Mouse (Mus musculus) heart, embryonic 10.5 days (tissue): Measurements from ENCODE around the gene Gon4l. TPM values are rescaled to one million over a fixed set of nuclear protein-coding genes. Genes with fewer than 3 reads are reported as not detected.

Source experiments
- DNase-seq: peaks from one replicate; pipeline ENCODE4 v3.0.0-alpha.2; 2017; ENCODE audit warnings: low spot score
- H3K27ac ChIP-seq: fragments of 300-500 bp; sonication (generic); 2 replicates; pipeline ENCODE4 v1.5.1; 2016; ENCODE audit warnings: mild to moderate bottlenecking
- H3K27me3 ChIP-seq: fragments of 300-500 bp; sonication (generic); 2 replicates; pipeline ENCODE4 v1.6.1; 2016; ENCODE audit warnings: mild to moderate bottlenecking; ENCODE audit not compliant: poor library complexity, insufficient read depth, severe bottlenecking
- H3K36me3 ChIP-seq: fragments of 300-500 bp; sonication (generic); 2 replicates; pipeline ENCODE4 v1.6.1; 2016; ENCODE audit warnings: mild to moderate bottlenecking, moderate library complexity
- H3K4me1 ChIP-seq: fragments of 300-500 bp; sonication (generic); 2 replicates; pipeline ENCODE4 v1.6.1; 2016; ENCODE audit warnings: mild to moderate bottlenecking
- H3K4me3 ChIP-seq: fragments of 300-500 bp; sonication (generic); 2 replicates; pipeline ENCODE4 v1.5.1; 2016; ENCODE audit warnings: mild to moderate bottlenecking, moderate library complexity
- H3K9me3 ChIP-seq: fragments of 300-500 bp; sonication (generic); 2 replicates; pipeline ENCODE4 v1.6.1; 2016; ENCODE audit warnings: mild to moderate bottlenecking, moderate library complexity
- polyA plus RNA-seq: library from polyadenylated mRNA; unstranded; fragments of >200 nt; fragmentation: Nextera tagmentation; extraction: Ambion mirVana; gene quantifications from 2 replicates; pipeline ENCODE4 v1.2.1, GENCODE M21; 2016

The Gon4l gene
- polyA plus RNA-seq, 1 experiment from 2014 or later = 13.7 TPM

- no peak overlapping the region for H3K27ac ChIP-seq
- no peaks in the 10 kb centered on the region for H3K27me3 ChIP-seq
- DNase-seq = no peak
- peaks cover 20% of the 10 kb centered on the region for H3K4me1 ChIP-seq
- no peaks in the 10 kb centered on the region for H3K36me3 ChIP-seq
- H3K4me3 ChIP-seq = no peak overlapping the region
- H3K9me3 ChIP-seq = no peaks in the 10 kb centered on the region
These were observed 118.7 kb downstream of the Gon4l start for GRCm38 (mm10) chr3:88953736-88954135.

Other genes starting within 250 kb of the Gon4l start
- 82.5 and 108 TPM in 2 replicates for gene Arhgef2, start 229.3 kb upstream of the Gon4l start, polyA plus RNA-seq
- gene Rxfp4, start 182.1 kb upstream of the Gon4l start, polyA plus RNA-seq = not detected in 2 replicates
- gene Khdc4, start 149.4 kb upstream of the Gon4l start, polyA plus RNA-seq = 73.3 and 87.3 TPM in 2 replicates
- gene Rit1, start 118.4 kb upstream of the Gon4l start, polyA plus RNA-seq = 40.5 and 42.5 TPM in 2 replicates
- 11.8 and 15.8 TPM in 2 replicates for gene Syt11, start 60.1 kb upstream of the Gon4l start, polyA plus RNA-seq
- 74.1 and 75.9 TPM in 2 replicates for gene Msto1, start 78.8 kb downstream of the Gon4l start, polyA plus RNA-seq
- 14.1 and 14.5 TPM in 2 replicates for gene Ash1l, start 115.4 kb downstream of the Gon4l start, polyA plus RNA-seq
- 148 and 158 TPM in 2 replicates for gene Dap3, start 116.0 kb downstream of the Gon4l start, polyA plus RNA-seq